Mouse (Mus musculus) heart, postnatal 0 days (tissue): Measurements from ENCODE around the gene Prdm9.

Experiments used
- CTCF ChIP-seq: IDR thresholded peaks from 2 replicates; pipeline ENCODE4 v1.5.1; 2016; ENCODE audit warnings: antibody characterized with exemption, control low read depth, low read depth
- EP300 ChIP-seq: IDR thresholded peaks from 2 replicates; pipeline ENCODE4 v1.6.1; 2016; ENCODE audit warnings: antibody characterized with exemption, low read depth

DNA sequence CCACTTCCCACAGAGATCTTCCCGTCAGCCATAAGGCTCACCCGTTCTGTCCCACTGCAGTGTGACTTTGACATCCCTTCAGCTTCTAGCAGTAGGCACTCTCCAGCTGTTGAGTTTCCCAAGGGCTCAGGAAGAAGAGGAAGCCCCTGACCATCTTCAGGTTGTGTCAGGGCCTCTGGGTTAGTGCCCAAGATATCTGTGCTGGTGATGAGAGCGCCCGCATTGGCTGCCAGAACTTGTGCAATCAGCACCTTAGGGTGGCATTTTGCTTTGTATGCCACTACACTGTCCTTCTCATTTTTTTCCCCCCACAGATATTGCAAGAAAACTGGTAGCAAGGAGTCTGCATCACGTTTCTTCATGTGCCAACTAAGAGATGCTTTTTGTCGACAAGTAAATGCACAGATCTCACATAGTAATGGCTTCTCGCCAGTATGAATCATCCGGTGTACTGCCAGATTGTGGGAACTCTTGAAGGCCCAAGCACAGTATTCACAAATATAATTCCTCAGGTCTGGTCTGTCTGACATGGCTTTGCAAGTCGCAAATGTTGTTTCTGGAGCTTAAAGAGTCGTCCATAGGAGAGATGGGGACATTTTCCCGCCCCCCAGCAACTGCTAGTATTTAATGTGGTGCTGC, 28.9 kb downstream of the Prdm9 start:
- no peak for TF ChIP-seq CTCF
- no peak for TF ChIP-seq EP300
